Mouse (Mus musculus) kidney, embryonic 14.5 days (tissue): ENCODE measurements around the gene Olfr143. TPM values are rescaled to one million over a fixed set of nuclear protein-coding genes. Genes with fewer than 3 reads are reported as not detected.

ENCODE experiments used
- ATAC-seq: fragments of 200-750 bp; cut with Nextera tagmentation; 2 replicates; pipeline ENCODE4 v1.8.0; 2017; ENCODE audit warnings: moderate number of reproducible peaks, mild to moderate bottlenecking, moderate TSS enrichment, moderate library complexity; ENCODE audit not compliant: low FRiP score, low TSS enrichment
- H3K27ac ChIP-seq: fragments of 300-500 bp; sonication (generic); 2 replicates; pipeline ENCODE4 v1.5.1; 2014; ENCODE audit warnings: low read depth, mild to moderate bottlenecking, low read length, moderate library complexity, mixed read lengths
- H3K27me3 ChIP-seq: fragments of 300-500 bp; sonication (generic); 2 replicates; pipeline ENCODE4 v1.6.1; 2014; ENCODE audit warnings: mild to moderate bottlenecking, low read length; ENCODE audit not compliant: control insufficient read depth, insufficient read depth
- H3K36me3 ChIP-seq: fragments of 300-500 bp; sonication (generic); 2 replicates; pipeline ENCODE4 v1.6.1; 2014; ENCODE audit warnings: low read length, mixed read lengths; ENCODE audit not compliant: control insufficient read depth, insufficient read depth
- H3K4me1 ChIP-seq: fragments of 300-500 bp; sonication (generic); 2 replicates; pipeline ENCODE4 v1.6.1; 2014; ENCODE audit warnings: low read length, mixed read lengths; ENCODE audit not compliant: control insufficient read depth, insufficient read depth
- H3K4me2 ChIP-seq: fragments of 300-500 bp; sonication (generic); replicated peaks from 2 replicates; pipeline ENCODE4 v1.6.1; 2014; ENCODE audit warnings: low read depth, mild to moderate bottlenecking, low read length
- H3K4me3 ChIP-seq: fragments of 300-500 bp; sonication (generic); 2 replicates; pipeline ENCODE4 v1.5.1; 2014; ENCODE audit warnings: mild to moderate bottlenecking, low read length
- H3K9ac ChIP-seq: fragments of 300-500 bp; sonication (generic); 2 replicates; pipeline ENCODE4 v1.6.1; 2014; ENCODE audit warnings: low read depth, mild to moderate bottlenecking, low read length, moderate library complexity
- H3K9me3 ChIP-seq: fragments of 300-500 bp; sonication (generic); 2 replicates; pipeline ENCODE4 v1.6.1; 2016; ENCODE audit warnings: low read length; ENCODE audit not compliant: control insufficient read depth
- WGBS: fragments of 180-500 bp; shearing (Covaris S2); extraction: QIAGEN DNeasy Blood & Tissue Kit; methylation state at CpG from one replicate; pipeline ENCODE4 v1.1.7; 2014; 5-methylcytosine and 5-hydroxymethylcytosine counted together
- polyA plus RNA-seq: library from polyadenylated mRNA; unstranded; fragments of >200 nt; fragmentation: Nextera tagmentation; extraction: Ambion mirVana; gene quantifications from 2 replicates; pipeline ENCODE4 v1.2.1, GENCODE M21; 2014

Gene Olfr143
- not detected in 2 replicates for polyA plus RNA-seq

GRCm38 (mm10) chr9:38252474-38252873, at the start of gene Olfr143:
Olfr143 (plus strand) TSS chr9:38252774.
- ATAC-seq, result no peak
- no peaks in the 10 kb centered on the region for H3K27me3 ChIP-seq
- H3K4me3 ChIP-seq, result no peak within 1 kb of the TSS
- H3K9ac ChIP-seq, result no peak within 1 kb of the TSS
- no peak within 1 kb of the TSS for H3K4me2 ChIP-seq
- no peaks in the 10 kb centered on the region for H3K36me3 ChIP-seq
- H3K4me1 ChIP-seq, result no peaks in the 10 kb centered on the region
- H3K27ac ChIP-seq, result no peak within 1 kb of the TSS
- H3K9me3 ChIP-seq, result no peaks in the 10 kb centered on the region

- 91% methylated on average over 3 of the region's 3 CpGs for WGBS
- Histone ChIP-seq H3K9me3 (no peaks in the 10 kb centered on the region), H3K36me3 (no peaks in the 10 kb centered on the region), H3K4me3 (no peak within 1 kb of the TSS), H3K4me1 (no peaks in the 10 kb centered on the region), H3K4me2 (no peak within 1 kb of the TSS), H3K9ac (no peak within 1 kb of the TSS), H3K27ac (no peak within 1 kb of the TSS), H3K27me3 (no peaks in the 10 kb centered on the region)
- ATAC-seq, result no peak
Measured at GRCm38 (mm10) chr9:38208065-38208464, 44.5 kb upstream of the Olfr143 start, which contains the start of gene Olfr893. Olfr893 (plus strand) TSS chr9:38208365.

GRCm38 (mm10) chr9:38217755-38218154, 34.8 kb upstream of the Olfr143 start, which contains the start of gene Olfr894:
Olfr894 (plus strand) TSS chr9:38218055.
- no peak within 1 kb of the TSS for H3K27ac ChIP-seq
- H3K4me2 ChIP-seq, result no peak within 1 kb of the TSS
- H3K36me3 ChIP-seq, result no peaks in the 10 kb centered on the region
- H3K4me1 ChIP-seq, result no peaks in the 10 kb centered on the region
- ATAC-seq, result no peak
- H3K4me3 ChIP-seq, result no peak within 1 kb of the TSS
- H3K27me3 ChIP-seq, result no peaks in the 10 kb centered on the region
- no peaks in the 10 kb centered on the region for H3K9me3 ChIP-seq
- no peak within 1 kb of the TSS for H3K9ac ChIP-seq

- H3K27me3 ChIP-seq, result no peaks in the 10 kb centered on the region
- no peak within 1 kb of the TSS for H3K4me2 ChIP-seq
- H3K36me3 ChIP-seq, result no peaks in the 10 kb centered on the region
- H3K9me3 ChIP-seq, result no peaks in the 10 kb centered on the region
- H3K4me3 ChIP-seq, result no peak within 1 kb of the TSS
- no peaks in the 10 kb centered on the region for H3K4me1 ChIP-seq
- no peak within 1 kb of the TSS for H3K27ac ChIP-seq
- ATAC-seq, result no peak
- no peak within 1 kb of the TSS for H3K9ac ChIP-seq
Measured at GRCm38 (mm10) chr9:38267551-38267950, 15.0 kb downstream of the Olfr143 start, which contains the start of gene Olfr895. Olfr895 (plus strand) TSS chr9:38267851.

- Histone ChIP-seq H3K9me3 (no peaks in the 10 kb centered on the region), H3K27ac (no peak within 1 kb of the TSS), H3K4me1 (no peaks in the 10 kb centered on the region), H3K36me3 (no peaks in the 10 kb centered on the region), H3K4me2 (no peak within 1 kb of the TSS), H3K9ac (no peak within 1 kb of the TSS), H3K27me3 (no peaks in the 10 kb centered on the region), H3K4me3 (no peak within 1 kb of the TSS)
- 97% methylated on average over 1 of the region's 1 CpGs for WGBS
- no peak for ATAC-seq
Measured at GRCm38 (mm10) chr9:38290807-38291206, 38.2 kb downstream of the Olfr143 start, which contains the start of gene Olfr896-ps1. Olfr896-ps1 (plus strand) TSS chr9:38291107.

Other genes starting within 250 kb of the Olfr143 start
- not detected in 2 replicates for gene Olfr883, start 227.0 kb upstream of the Olfr143 start, polyA plus RNA-seq
- gene Olfr884, start 206.2 kb upstream of the Olfr143 start, polyA plus RNA-seq, result not detected in 2 replicates
- not detected in 2 replicates for gene Olfr885, start 191.5 kb upstream of the Olfr143 start, polyA plus RNA-seq
- not detected in 2 replicates for gene Olfr887, start 168.7 kb upstream of the Olfr143 start, polyA plus RNA-seq
- not detected in 2 replicates for gene Olfr888, start 144.6 kb upstream of the Olfr143 start, polyA plus RNA-seq
- 0.07 TPM in 1 of 2 replicates, not detected in the other for gene Olfr889, start 137.6 kb upstream of the Olfr143 start, polyA plus RNA-seq
- not detected in 2 replicates for gene Olfr890, start 110.3 kb upstream of the Olfr143 start, polyA plus RNA-seq
- gene Olfr891, start 72.0 kb upstream of the Olfr143 start, polyA plus RNA-seq, result not detected in 2 replicates
- not detected in 2 replicates for gene Olfr893, start 44.4 kb upstream of the Olfr143 start, polyA plus RNA-seq
- not detected in 2 replicates for gene Olfr894, start 34.7 kb upstream of the Olfr143 start, polyA plus RNA-seq
- not detected in 2 replicates for gene Olfr895, start 15.1 kb downstream of the Olfr143 start, polyA plus RNA-seq
- not detected in 2 replicates for gene Olfr896-ps1, start 38.3 kb downstream of the Olfr143 start, polyA plus RNA-seq
- gene Olfr25, start 76.3 kb downstream of the Olfr143 start, polyA plus RNA-seq, result not detected in 2 replicates
- gene Olfr898, start 95.6 kb downstream of the Olfr143 start, polyA plus RNA-seq, result not detected in 2 replicates
- gene Olfr250, start 114.1 kb downstream of the Olfr143 start, polyA plus RNA-seq, result not detected in 2 replicates
- not detected in 2 replicates for gene Olfr251, start 124.3 kb downstream of the Olfr143 start, polyA plus RNA-seq
- not detected in 2 replicates for gene Olfr147, start 148.9 kb downstream of the Olfr143 start, polyA plus RNA-seq
- gene Olfr901, start 176.7 kb downstream of the Olfr143 start, polyA plus RNA-seq, result not detected in 2 replicates
- gene Olfr902, start 194.9 kb downstream of the Olfr143 start, polyA plus RNA-seq, result not detected in 2 replicates
- gene Olfr904, start 210.4 kb downstream of the Olfr143 start, polyA plus RNA-seq, result not detected in 2 replicates
- gene Olfr905, start 218.3 kb downstream of the Olfr143 start, polyA plus RNA-seq, result not detected in 2 replicates
- gene Olfr906, start 234.3 kb downstream of the Olfr143 start, polyA plus RNA-seq, result not detected in 2 replicates
- not detected in 2 replicates for gene Olfr907, start 243.0 kb downstream of the Olfr143 start, polyA plus RNA-seq